Mouse (Mus musculus) brain, embryonic 14.5 days (tissue): ENCODE results near the gene Dst.
"Not testable (repeated sequence)": the region's sequence is repeated elsewhere in the genome, so short reads cannot be mapped to it uniquely, and the experiment has no call there.

Source experiments
- CTCF ChIP-seq: fragments of 200-500 bp; IDR thresholded peaks from 2 replicates; pipeline ENCODE4 v1.5.1; 2012; ENCODE audit warnings: inconsistent platforms, mild to moderate bottlenecking, moderate library complexity, borderline replicate concordance; ENCODE audit not compliant: insufficient read depth, insufficient read length; ENCODE audit errors: extremely low read depth
- POLR2A ChIP-seq: fragments of 200-500 bp; IDR thresholded peaks from 2 replicates; pipeline ENCODE4 v1.6.1; 2012; ENCODE audit warnings: mild to moderate bottlenecking, inconsistent platforms, borderline replicate concordance; ENCODE audit not compliant: poor library complexity, insufficient read depth, insufficient read length, severe bottlenecking; ENCODE audit errors: extremely low read depth

- not testable (repeated sequence) for TF ChIP-seq POLR2A, CTCF
These were observed 158.4 kb downstream of the Dst start for GRCm38 (mm10) chr1:34066401-34066800.
